Mouse (Mus musculus): ENCODE measurements around the gene Etnk1. TPM values are rescaled to one million over a fixed set of nuclear protein-coding genes. Genes with fewer than 3 reads are reported as not detected.
A peak's percentile ranks its signal among the peaks of the same experiment; 100 is the strongest.

Gene Etnk1
- polyA plus RNA-seq (2014; fragmentation: Nextera tagmentation; extraction: Ambion mirVana), result 24.2 and 24.7 TPM in 2 replicates

- WGBS, result under 1% methylated on average over 67 of the region's 81 CpGs
- peaks cover 11% of the 10 kb centered on the region for H3K36me3 ChIP-seq (ENCODE audit: control insufficient read depth, insufficient read depth, low read length)
- H3K9ac ChIP-seq (ENCODE audit: low read length), result peak within 1 kb of the TSS; percentile 79
- H3K4me3 ChIP-seq (ENCODE audit: low read depth, low read length), result peak within 1 kb of the TSS; percentile 69
- peak within 1 kb of the TSS; percentile 90 for H3K27ac ChIP-seq (ENCODE audit: low read depth)
- H3K4me1 ChIP-seq (replicated peaks; ENCODE audit: control insufficient read depth, insufficient read depth, low read length), result peaks cover 27% of the 10 kb centered on the region
- H3K27me3 ChIP-seq (replicated peaks; ENCODE audit: control insufficient read depth, insufficient read depth, low read length), result no peaks in the 10 kb centered on the region
- ATAC-seq (replicated peaks; ENCODE audit: low FRiP score, low TSS enrichment, low read depth) (peak; percentile 95), DNase-seq (ENCODE audit: low spot score) (peak; percentile 98)
- no peaks in the 10 kb centered on the region for H3K9me3 ChIP-seq (ENCODE audit: control insufficient read depth, low read length)
- H3K4me2 ChIP-seq (ENCODE audit: low read length), result peak within 1 kb of the TSS; percentile 82
Observed at GRCm38 (mm10) chr6:143166452-143167357, at the start of gene Etnk1. Etnk1 (plus strand) TSS chr6:143167221.

- H3K9ac ChIP-seq (ENCODE audit: low read length), result no peak overlapping the region
- H3K4me1 ChIP-seq (replicated peaks; ENCODE audit: control insufficient read depth, insufficient read depth, low read length), result no peaks in the 10 kb centered on the region; the same call in 1 of the 2 replicates
- ATAC-seq (replicated peaks; ENCODE audit: low FRiP score, low TSS enrichment, low read depth) (no peak), DNase-seq (ENCODE audit: low spot score) (no peak)
- 0 out of 2 replicates have a peak, but pooled peaks cover 8% of the 10 kb centered on the region for H3K9me3 ChIP-seq (ENCODE audit: control insufficient read depth, low read length)
- H3K27me3 ChIP-seq (replicated peaks; ENCODE audit: control insufficient read depth, insufficient read depth, low read length), result no peaks in the 10 kb centered on the region
- H3K4me2 ChIP-seq (ENCODE audit: low read length), result no peak overlapping the region
- H3K4me3 ChIP-seq (ENCODE audit: low read depth, low read length), result no peak overlapping the region
- WGBS, result 84% methylated on average over 6 of the region's 6 CpGs
- no peaks in the 10 kb centered on the region for H3K36me3 ChIP-seq (ENCODE audit: control insufficient read depth, insufficient read depth, low read length)
- H3K27ac ChIP-seq (ENCODE audit: low read depth), result no peak overlapping the region
Observed at GRCm38 (mm10) chr6:143119325-143119724, 47.7 kb upstream of the Etnk1 start.

- Histone ChIP-seq H3K36me3 (ENCODE audit: control insufficient read depth, insufficient read depth, low read length) (no peaks in the 10 kb centered on the region), H3K27me3 (replicated peaks; ENCODE audit: control insufficient read depth, insufficient read depth, low read length) (no peaks in the 10 kb centered on the region), H3K9me3 (ENCODE audit: control insufficient read depth, low read length) (peaks cover 9% of the 10 kb centered on the region; the same call in 1 of the 2 replicates), H3K4me1 (replicated peaks; ENCODE audit: control insufficient read depth, insufficient read depth, low read length) (no peaks in the 10 kb centered on the region), H3K4me3 (ENCODE audit: low read depth, low read length) (no peak overlapping the region), H3K27ac (ENCODE audit: low read depth) (no peak overlapping the region), H3K9ac (ENCODE audit: low read length) (no peak overlapping the region), H3K4me2 (ENCODE audit: low read length) (no peak overlapping the region)
- ATAC-seq (replicated peaks; ENCODE audit: low FRiP score, low TSS enrichment, low read depth), result no peak
- no peak for DNase-seq (ENCODE audit: low spot score)
Observed at GRCm38 (mm10) chr6:143125721-143126120, 41.3 kb upstream of the Etnk1 start.

- Histone ChIP-seq H3K4me1 (replicated peaks; ENCODE audit: control insufficient read depth, insufficient read depth, low read length) (no peaks in the 10 kb centered on the region), H3K27me3 (replicated peaks; ENCODE audit: control insufficient read depth, insufficient read depth, low read length) (no peaks in the 10 kb centered on the region), H3K27ac (ENCODE audit: low read depth) (no peak overlapping the region), H3K9me3 (ENCODE audit: control insufficient read depth, low read length) (peaks cover 7% of the 10 kb centered on the region; the same call in 1 of the 2 replicates), H3K9ac (ENCODE audit: low read length) (no peak overlapping the region), H3K36me3 (ENCODE audit: control insufficient read depth, insufficient read depth, low read length) (no peaks in the 10 kb centered on the region), H3K4me2 (ENCODE audit: low read length) (no peak overlapping the region), H3K4me3 (ENCODE audit: low read depth, low read length) (no peak overlapping the region)
- no peak for DNase-seq (ENCODE audit: low spot score)
- ATAC-seq (replicated peaks; ENCODE audit: low FRiP score, low TSS enrichment, low read depth), result no peak
- WGBS, result 91% methylated on average over 7 of the region's 7 CpGs
Observed at GRCm38 (mm10) chr6:143129466-143129865, 37.6 kb upstream of the Etnk1 start.

- WGBS, result 81% methylated on average over 3 of the region's 3 CpGs
- Histone ChIP-seq H3K4me3 (ENCODE audit: low read depth, low read length) (no peak overlapping the region), H3K27me3 (replicated peaks; ENCODE audit: control insufficient read depth, insufficient read depth, low read length) (no peaks in the 10 kb centered on the region), H3K36me3 (ENCODE audit: control insufficient read depth, insufficient read depth, low read length) (no peaks in the 10 kb centered on the region), H3K9ac (ENCODE audit: low read length) (no peak overlapping the region), H3K9me3 (ENCODE audit: control insufficient read depth, low read length) (peaks cover 7% of the 10 kb centered on the region; the same call in 1 of the 2 replicates), H3K27ac (ENCODE audit: low read depth) (no peak overlapping the region), H3K4me1 (replicated peaks; ENCODE audit: control insufficient read depth, insufficient read depth, low read length) (no peaks in the 10 kb centered on the region), H3K4me2 (ENCODE audit: low read length) (no peak overlapping the region)
- DNase-seq (ENCODE audit: low spot score), result no peak
- ATAC-seq (replicated peaks; ENCODE audit: low FRiP score, low TSS enrichment, low read depth), result no peak
Observed at GRCm38 (mm10) chr6:143129952-143130351, 37.1 kb upstream of the Etnk1 start.

- no peak overlapping the region for H3K4me3 ChIP-seq (ENCODE audit: low read depth, low read length)
- WGBS, result 80% methylated on average over 4 of the region's 4 CpGs
- H3K4me1 ChIP-seq (replicated peaks; ENCODE audit: control insufficient read depth, insufficient read depth, low read length), result no peaks in the 10 kb centered on the region
- DNase-seq (ENCODE audit: low spot score), result no peak
- H3K9me3 ChIP-seq (ENCODE audit: control insufficient read depth, low read length), result peaks cover 7% of the 10 kb centered on the region; the same call in 1 of the 2 replicates
- H3K36me3 ChIP-seq (ENCODE audit: control insufficient read depth, insufficient read depth, low read length), result no peaks in the 10 kb centered on the region
- H3K27me3 ChIP-seq (replicated peaks; ENCODE audit: control insufficient read depth, insufficient read depth, low read length), result no peaks in the 10 kb centered on the region
- H3K4me2 ChIP-seq (ENCODE audit: low read length), result no peak overlapping the region
- H3K9ac ChIP-seq (ENCODE audit: low read length), result no peak overlapping the region
- no peak for ATAC-seq (replicated peaks; ENCODE audit: low FRiP score, low TSS enrichment, low read depth)
- no peak overlapping the region for H3K27ac ChIP-seq (ENCODE audit: low read depth)
Observed at GRCm38 (mm10) chr6:143130411-143130810, 36.6 kb upstream of the Etnk1 start.

- Histone ChIP-seq H3K9me3 (ENCODE audit: control insufficient read depth, low read length) (peaks cover 7% of the 10 kb centered on the region; the same call in 1 of the 2 replicates), H3K4me1 (replicated peaks; ENCODE audit: control insufficient read depth, insufficient read depth, low read length) (no peaks in the 10 kb centered on the region), H3K4me3 (ENCODE audit: low read depth, low read length) (no peak overlapping the region), H3K27ac (ENCODE audit: low read depth) (no peak overlapping the region), H3K36me3 (ENCODE audit: control insufficient read depth, insufficient read depth, low read length) (no peaks in the 10 kb centered on the region), H3K4me2 (ENCODE audit: low read length) (no peak overlapping the region), H3K27me3 (replicated peaks; ENCODE audit: control insufficient read depth, insufficient read depth, low read length) (no peaks in the 10 kb centered on the region), H3K9ac (ENCODE audit: low read length) (no peak overlapping the region)
- WGBS, result 75% methylated on average over 6 of the region's 6 CpGs
- ATAC-seq (replicated peaks; ENCODE audit: low FRiP score, low TSS enrichment, low read depth) (no peak), DNase-seq (ENCODE audit: low spot score) (no peak)
Observed at GRCm38 (mm10) chr6:143131895-143132652, 34.9 kb upstream of the Etnk1 start.

- H3K4me1 ChIP-seq (replicated peaks; ENCODE audit: control insufficient read depth, insufficient read depth, low read length), result no peaks in the 10 kb centered on the region
- WGBS, result 86% methylated on average over 2 of the region's 2 CpGs
- H3K27ac ChIP-seq (ENCODE audit: low read depth), result no peak overlapping the region
Observed at GRCm38 (mm10) chr6:143133150-143133549, 33.9 kb upstream of the Etnk1 start.

More at GRCm38 (mm10) chr6:143133150-143133549, 33.9 kb upstream of the Etnk1 start:
- no peaks in the 10 kb centered on the region for H3K36me3 ChIP-seq (ENCODE audit: control insufficient read depth, insufficient read depth, low read length)
- no peak overlapping the region for H3K4me2 ChIP-seq (ENCODE audit: low read length)
- H3K9me3 ChIP-seq (ENCODE audit: control insufficient read depth, low read length), result peaks cover 7% of the 10 kb centered on the region; the same call in 1 of the 2 replicates
- H3K4me3 ChIP-seq (ENCODE audit: low read depth, low read length), result no peak overlapping the region
- H3K9ac ChIP-seq (ENCODE audit: low read length), result no peak overlapping the region
- ATAC-seq (replicated peaks; ENCODE audit: low FRiP score, low TSS enrichment, low read depth) (no peak), DNase-seq (ENCODE audit: low spot score) (no peak)
- no peaks in the 10 kb centered on the region for H3K27me3 ChIP-seq (replicated peaks; ENCODE audit: control insufficient read depth, insufficient read depth, low read length)
